Mouse (Mus musculus) olfactory bulb, adult 2 months (tissue): ENCODE results near the gene BC080695.

ENCODE experiments used
- CTCF ChIP-seq: fragments of 200-500 bp; IDR thresholded peaks from 2 replicates; pipeline ENCODE4 v1.5.1; 2012; ENCODE audit warnings: low read depth, mild to moderate bottlenecking, low read length, moderate library complexity; ENCODE audit not compliant: insufficient read depth
- POLR2A ChIP-seq: fragments of 200-500 bp; IDR thresholded peaks from 2 replicates; pipeline ENCODE4 v1.6.1; 2012; ENCODE audit warnings: mild to moderate bottlenecking, low read depth, low read length, moderate library complexity; ENCODE audit not compliant: insufficient read depth

GRCm38 (mm10) chr4:143511043-143511442 is 40.5 kb upstream of the BC080695 start, which contains the start of gene Gm13043:
- TF ChIP-seq CTCF (no peak), POLR2A (no peak)
